In genomic region chr19:26605438-26606320, GRCm38 (mm10) we compare ENCODE assay signal across 8 mouse cellular contexts. TPM values are rescaled to one million over a fixed set of nuclear protein-coding genes. Genes with fewer than 3 reads are reported as not detected.
DNase-seq lines count a peak whose midpoint lies in the region; ATAC-seq and TF ChIP-seq lines count a peak whose summit lies in the region.

No protein-coding gene starts in this region.

- H3K4me1 ChIP-seq in intestine, embryonic 15.5 days (replicated peaks), result peaks cover 4% of the 10 kb centered on the region; the same call in 1 of the 2 replicates
- H3K4me1 ChIP-seq in midbrain, embryonic 12.5 days, result peaks cover 22% of the 10 kb centered on the region

- CTCF ChIA-PET in Patski (lab: Charles Lee), result no interaction called here

- POLR2A ChIA-PET in Patski (lab: Charles Lee), result no interaction called here

- H3K9ac ChIP-seq in intestine, embryonic 15.5 days, result peak overlapping the region; percentile 71
- peak overlapping the region; percentile 59 for H3K9ac ChIP-seq in midbrain, embryonic 12.5 days (replicated peaks)

- under 1% methylated on average over 44 of the region's 44 CpGs for WGBS in intestine, embryonic 15.5 days
- WGBS in midbrain, embryonic 12.5 days, result 0% methylated on average over 42 of the region's 44 CpGs

- intact Hi-C loops in gastrocnemius, adult 2 months (cut with DNase I), result loop anchor here (10.0 kb wide), 1 partner anchor 109 kb away; no protein-coding TSS in a partner anchor
- intact Hi-C loops in left cerebral cortex, postnatal 36 days (cut with DNase I), result loop anchor here (5.0 to 10.0 kb wide), 6 partner anchors 42 to 343 kb away; no protein-coding TSS in a partner anchor

- H3K4me2 ChIP-seq in intestine, embryonic 15.5 days (replicated peaks), result peak overlapping the region; percentile 99
- peak overlapping the region; percentile 99 for H3K4me2 ChIP-seq in midbrain, embryonic 12.5 days (replicated peaks)

- DNase-seq in Patski (ENCODE audit: low read depth, low spot score), result no peak
- peak; percentile 81 to 83 for DNase-seq in cerebellum, postnatal 10 days
- peak; percentile 81 for DNase-seq in gastrocnemius, adult 2 months
- peak; percentile 59 to 68 for DNase-seq in left cerebral cortex, postnatal 36 days (ENCODE audit: low spot score in 2 of 2)
- DNase-seq in spleen, adult 12 weeks (ENCODE audit: low spot score), result peak; percentile 14

- in situ Hi-C loops in Patski (cut with MboI; ENCODE audit: low pct_unique_long_range_greater_than_20kb), result no loop called here

- no peaks in the 10 kb centered on the region for H3K36me3 ChIP-seq in intestine, embryonic 15.5 days
- no peaks in the 10 kb centered on the region for H3K36me3 ChIP-seq in midbrain, embryonic 12.5 days

- peak overlapping the region; percentile 90 for H3K4me3 ChIP-seq in gastrocnemius, adult 2 months
- peak overlapping the region; percentile 74 for H3K4me3 ChIP-seq in intestine, embryonic 15.5 days (replicated peaks)
- H3K4me3 ChIP-seq in midbrain, embryonic 12.5 days, result peak overlapping the region; percentile 63

- no peak for TF ChIP-seq CTCF in Patski (IDR thresholded peaks at IDR 0.05)
- no peak for TF ChIP-seq CTCF in gastrocnemius, adult 2 months (IDR thresholded peaks at IDR 0.05)

- ATAC-seq in Patski, result peak; percentile 11
- ATAC-seq in intestine, embryonic 15.5 days, result 0 out of 2 replicates have a peak, but pooled peaks have one; percentile 1
- ATAC-seq in midbrain, embryonic 12.5 days (ENCODE audit: low FRiP score, low read depth), result peak; percentile 4; the same call in 1 of the 2 replicates
- ATAC-seq in megakaryocyte progenitor cell, adult 5-6 weeks (replicated peaks; ENCODE audit: poor library complexity), result no peak

- H3K27me3 ChIP-seq in Patski, result peaks cover 21% of the 10 kb centered on the region
- H3K27me3 ChIP-seq in intestine, embryonic 15.5 days (replicated peaks), result no peaks in the 10 kb centered on the region
- H3K27me3 ChIP-seq in midbrain, embryonic 12.5 days, result peaks cover 50% of the 10 kb centered on the region

- peak overlapping the region; percentile 97 for H3K27ac ChIP-seq in gastrocnemius, adult 2 months
- H3K27ac ChIP-seq in intestine, embryonic 15.5 days, result peak overlapping the region; percentile 86
- H3K27ac ChIP-seq in midbrain, embryonic 12.5 days (replicated peaks), result peak overlapping the region; percentile 75; the same call in 1 of the 2 replicates

- no peaks in the 10 kb centered on the region for H3K9me3 ChIP-seq in intestine, embryonic 15.5 days
- H3K9me3 ChIP-seq in midbrain, embryonic 12.5 days, result no peaks in the 10 kb centered on the region

RNA-seq across cellular contexts. Expression of gene Smarca2, which starts 0.8 kb away (rescaled TPM):
- polyA plus RNA-seq in Patski (2021), result 153 TPM
- 10 to 100 TPM; 42.9 to 59.8 TPM for total RNA-seq in gastrocnemius, adult 2 months (2021)
- 36.3 and 38.1 TPM in 2 replicates for polyA plus RNA-seq in intestine, embryonic 15.5 days (2015; fragmentation: Nextera tagmentation; extraction: Ambion mirVana)
- 100 to 1,000 TPM; 243 to 296 TPM for total RNA-seq in left cerebral cortex, postnatal 36 days (2021)
- polyA plus RNA-seq in midbrain, embryonic 12.5 days (2016; fragmentation: Nextera tagmentation; extraction: Ambion mirVana), result 52.7 and 54.7 TPM in 2 replicates
- 68.9 and 76.5 TPM in 2 replicates for total RNA-seq in megakaryocyte progenitor cell, adult 5-6 weeks (2015)
- 50.3 and 60.7 TPM in 2 replicates for total RNA-seq in megakaryocyte progenitor cell, adult 5-6 weeks (2017)
